Mouse (Mus musculus) CD4-positive helper T cell, adult 2 months (primary cell): Measurements from ENCODE around the gene Cep68.
A peak's percentile ranks its signal among the peaks of the same experiment; 100 is the strongest.
"Not testable (repeated sequence)": the region's sequence is repeated elsewhere in the genome, so short reads cannot be mapped to it uniquely, and the experiment has no call there.

Experiments used
- DNase-seq: peaks from one replicate; pipeline ENCODE4 v3.0.0-alpha.2; 2012; ENCODE audit warnings: low read depth, missing footprints, low spot score

Cep68 gene

DNA sequence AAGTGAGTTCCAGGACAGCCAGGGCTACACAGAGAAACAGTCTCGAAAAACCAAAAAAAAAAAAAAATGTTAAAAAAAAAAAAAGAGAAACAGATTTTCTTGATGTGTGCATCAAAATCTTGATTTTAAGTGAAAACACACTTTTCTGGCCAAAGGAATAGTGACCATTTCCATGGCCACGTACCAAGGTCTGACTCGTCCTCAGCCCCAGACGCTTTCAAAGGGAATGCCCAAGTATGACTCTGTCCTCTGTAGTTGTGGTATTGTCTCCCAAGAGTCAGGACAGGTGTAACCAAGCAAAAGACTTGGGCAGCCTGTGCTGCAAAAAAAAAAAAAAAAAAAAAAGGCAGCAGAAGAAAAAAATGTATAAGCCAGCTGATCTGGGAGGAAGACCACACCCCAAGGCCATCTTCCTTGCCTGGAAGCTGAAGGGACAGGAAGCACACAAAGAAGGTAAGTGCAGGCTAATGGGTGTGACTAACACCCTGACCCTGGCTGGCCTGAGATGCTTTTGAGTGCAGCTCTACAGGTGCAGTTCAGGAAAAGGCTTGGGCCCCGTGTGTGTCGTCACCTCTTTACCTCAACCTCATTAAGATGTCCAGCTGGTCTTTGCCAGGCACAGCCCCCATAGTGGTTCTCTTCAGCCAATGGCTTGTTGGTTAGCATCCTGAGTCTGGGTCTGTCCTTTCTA lies 6.7 kb downstream of the Cep68 start:
- DNase-seq = no peak

GRCm38 (mm10) chr11:20241311-20241710 lies 7.9 kb downstream of the Cep68 start:
- DNase-seq = no peak

GRCm38 (mm10) chr11:20240331-20240730 lies 8.9 kb downstream of the Cep68 start:
- DNase-seq = no peak

DNA sequence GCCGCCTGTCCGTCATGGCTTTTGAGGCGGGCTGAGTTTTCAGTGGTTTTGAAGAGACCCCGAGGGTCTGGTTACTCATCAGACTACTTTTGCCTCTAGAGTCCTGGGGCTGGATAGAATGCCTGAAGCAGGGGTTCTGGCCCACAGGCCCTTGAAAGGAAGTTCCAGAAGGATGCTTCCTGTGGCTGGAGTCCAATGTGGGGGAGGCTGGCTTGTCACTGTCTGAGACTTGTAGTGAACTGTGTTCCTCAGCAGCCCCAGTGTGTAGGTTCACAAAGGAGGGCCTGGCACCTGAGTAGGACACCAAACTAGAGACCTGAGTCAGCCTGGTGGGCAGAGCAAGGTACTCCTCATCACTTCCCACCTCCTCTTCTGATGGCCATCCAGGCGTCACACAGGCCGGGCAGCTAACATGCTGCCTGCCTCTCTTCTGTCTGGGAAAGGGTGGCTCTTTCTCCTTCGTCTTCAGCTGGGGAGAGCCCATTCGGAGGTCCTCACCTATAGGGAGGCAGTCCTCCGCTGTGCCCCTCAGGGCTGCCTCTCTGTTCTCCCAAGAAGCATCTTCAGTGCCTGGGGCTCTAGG lies 9.9 kb downstream of the Cep68 start:
- no peak for DNase-seq

DNA sequence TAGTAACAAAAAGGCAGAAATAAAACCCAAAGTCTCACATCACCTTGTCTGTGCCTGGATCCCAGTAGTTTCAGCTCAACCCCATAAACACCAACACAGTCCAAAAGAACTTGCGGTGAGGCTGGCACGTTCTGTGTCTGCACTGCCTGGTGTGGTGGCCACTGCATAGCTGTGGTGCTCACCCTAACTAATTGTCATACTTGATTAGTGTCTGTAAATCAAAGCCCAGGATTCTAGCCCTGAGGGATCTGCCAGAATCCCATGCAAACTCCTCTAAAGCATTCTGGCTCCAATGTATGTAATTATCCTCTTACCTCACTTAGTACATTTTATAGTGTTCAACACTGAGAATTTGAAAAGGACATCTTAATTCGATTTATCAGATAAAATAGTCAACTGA lies 11.3 kb downstream of the Cep68 start:
- no peak for DNase-seq

DNA sequence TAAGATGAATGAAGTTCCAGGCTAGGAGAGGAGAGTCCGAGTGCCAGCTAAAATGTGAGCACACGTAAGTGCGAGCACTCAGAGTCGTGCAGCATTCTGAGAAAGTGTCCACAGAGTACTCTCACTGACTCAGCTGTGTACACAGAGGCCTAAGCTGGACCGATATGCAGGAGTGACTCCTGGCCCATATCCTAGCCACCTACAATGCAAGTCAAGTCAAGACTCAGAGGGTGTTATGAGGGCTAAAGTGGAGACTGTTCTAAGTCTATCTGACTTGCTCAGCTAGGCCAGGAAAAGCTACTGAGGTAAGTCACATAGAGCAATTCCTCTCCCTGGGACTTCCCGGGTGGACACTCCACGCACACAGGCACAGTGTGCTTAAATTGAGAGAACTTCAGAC lies 12.2 kb downstream of the Cep68 start:
- DNase-seq = no peak

DNA sequence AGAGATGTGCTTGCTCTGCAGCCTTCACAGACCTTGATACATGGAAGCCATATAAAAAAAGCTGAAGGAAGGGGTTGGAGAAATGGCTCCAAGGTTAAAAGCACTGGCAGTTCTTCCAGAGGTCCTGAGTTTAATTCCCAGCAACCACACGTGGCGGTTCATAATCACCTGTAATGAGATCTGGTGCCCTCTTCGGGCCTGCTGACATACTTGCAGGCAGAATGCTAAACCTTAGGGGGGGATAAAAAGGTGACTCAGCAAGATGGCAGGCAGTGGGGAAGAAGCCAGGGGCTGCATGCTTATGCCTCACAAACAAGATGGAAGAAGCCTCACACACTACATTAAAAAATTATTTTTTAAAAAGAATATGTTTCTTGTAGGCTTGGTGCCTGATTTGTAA lies 15.0 kb downstream of the Cep68 start:
- DNase-seq = no peak

DNA sequence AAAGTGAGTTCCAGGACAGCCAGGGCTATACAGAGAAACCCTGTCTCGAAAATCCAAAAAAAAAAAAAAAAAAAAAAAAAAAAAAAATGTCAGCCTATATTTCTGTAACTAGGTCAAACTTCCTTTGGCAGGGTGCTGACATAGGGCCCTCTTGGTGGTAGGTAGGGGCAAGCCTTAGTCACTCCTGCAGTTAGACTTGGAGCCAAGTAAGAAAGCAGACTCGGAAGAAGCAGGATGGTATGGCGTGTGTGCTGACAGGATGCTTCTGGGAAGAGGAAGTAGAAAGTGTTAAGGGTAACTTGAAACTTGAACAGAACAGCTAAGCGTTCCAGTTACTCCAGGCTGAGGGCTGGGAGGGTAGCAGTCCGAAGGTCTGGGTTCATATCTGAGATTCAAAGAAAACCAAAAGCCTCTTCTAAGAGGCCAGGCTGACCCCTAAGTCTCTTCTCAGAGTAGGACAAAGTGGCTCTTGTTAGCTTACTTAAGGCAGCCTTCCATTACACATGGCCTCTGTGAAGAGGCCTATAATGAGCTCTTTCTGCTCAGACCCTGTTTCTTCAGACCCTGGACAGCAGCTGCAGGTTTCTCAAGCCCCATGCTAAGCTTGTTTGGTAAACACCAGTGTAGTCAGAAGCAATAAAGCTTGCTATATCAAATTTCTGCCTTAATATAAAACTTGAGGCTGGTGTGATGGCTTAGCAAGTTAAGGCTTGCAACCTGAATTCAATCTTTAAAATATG lies 17.0 kb downstream of the Cep68 start:
- no peak for DNase-seq

DNA sequence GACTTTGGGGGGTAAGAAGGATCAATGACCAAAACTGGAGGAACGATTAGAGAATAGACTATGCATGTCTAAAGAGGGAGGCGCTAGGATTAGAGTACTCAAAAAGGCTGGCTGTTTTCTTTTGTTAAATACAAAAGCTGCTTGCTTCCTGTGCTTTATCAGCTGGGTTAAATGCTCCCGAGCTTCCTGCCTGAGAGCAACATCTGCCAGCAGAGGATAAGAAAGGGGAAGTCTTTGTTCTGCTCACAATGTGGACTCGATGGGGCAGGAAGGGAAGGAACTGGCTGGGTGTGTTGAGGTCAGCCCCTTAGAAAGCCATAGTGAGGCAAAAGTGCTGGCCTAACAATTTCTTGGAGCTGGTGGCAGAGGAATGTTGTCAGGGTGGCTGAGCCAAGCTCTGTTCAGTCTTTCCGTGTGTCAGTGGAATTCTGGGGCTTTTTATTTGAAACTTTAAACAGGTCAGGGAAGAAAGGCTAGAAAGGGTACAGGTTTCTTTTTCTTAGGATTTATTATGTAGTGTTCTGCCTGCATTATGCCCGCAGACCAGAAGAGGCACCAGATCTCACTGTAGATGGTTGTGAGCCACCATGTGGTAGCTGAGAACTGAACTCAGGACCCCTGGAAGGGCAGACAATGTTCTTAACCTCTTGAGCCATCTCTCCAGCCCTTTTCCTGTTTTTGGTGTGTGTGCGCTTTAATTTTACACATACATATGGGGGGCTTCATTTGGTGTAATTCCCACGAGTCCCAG lies 17.9 kb downstream of the Cep68 start:
- no peak for DNase-seq

DNA sequence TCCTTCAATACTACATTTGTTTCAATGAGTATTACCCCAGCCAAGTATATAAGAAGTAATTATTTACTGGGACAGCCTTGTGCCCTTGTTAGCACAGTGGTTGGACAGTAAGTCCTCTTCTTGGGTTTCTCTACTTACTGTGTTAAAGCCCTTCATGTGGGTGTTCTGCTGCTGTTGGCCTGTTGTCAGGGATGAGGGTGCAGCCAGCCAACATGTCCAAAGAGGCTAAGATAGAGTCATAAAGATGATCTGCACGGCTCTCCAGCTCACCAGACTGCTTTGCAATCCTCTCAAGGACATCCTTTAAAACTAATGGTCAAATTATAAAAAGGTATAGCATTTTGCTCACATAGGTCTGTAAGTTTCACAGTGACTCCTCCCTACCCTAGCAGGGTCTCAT lies 18.9 kb downstream of the Cep68 start:
- no peak for DNase-seq

- DNase-seq = no peak
Observed at GRCm38 (mm10) chr11:20229311-20229710, 19.9 kb downstream of the Cep68 start.

GRCm38 (mm10) chr11:20228666-20229065 lies 20.6 kb downstream of the Cep68 start:
- no peak for DNase-seq

GRCm38 (mm10) chr11:20225938-20226337 lies 23.3 kb downstream of the Cep68 start:
- DNase-seq = no peak

DNA sequence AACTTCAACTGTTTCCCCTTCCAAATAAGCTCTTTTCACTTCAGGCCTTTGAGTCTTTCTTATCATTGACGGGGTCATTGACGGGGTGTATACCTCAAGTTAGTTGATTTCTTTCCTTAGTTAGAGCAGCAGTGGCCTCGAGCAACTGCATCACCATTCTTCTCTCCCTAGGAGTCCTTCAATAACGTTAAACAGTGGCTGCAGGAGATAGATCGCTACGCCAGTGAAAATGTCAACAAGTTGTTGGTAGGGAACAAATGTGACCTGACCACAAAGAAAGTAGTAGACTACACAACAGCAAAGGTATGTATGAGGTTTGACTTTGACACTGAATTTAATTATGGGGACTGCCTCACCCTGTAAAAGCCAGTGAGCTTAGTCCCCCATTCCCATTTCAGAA lies 25.0 kb downstream of the Cep68 start:
- no peak for DNase-seq

GRCm38 (mm10) chr11:20221671-20222070 lies 27.6 kb downstream of the Cep68 start:
- not testable (repeated sequence) for DNase-seq

- DNase-seq = no peak
Observed at GRCm38 (mm10) chr11:20217227-20217626, 32.0 kb downstream of the Cep68 start.

GRCm38 (mm10) chr11:20216415-20216814 lies 32.8 kb downstream of the Cep68 start:
- peak; percentile 32 for DNase-seq

DNA sequence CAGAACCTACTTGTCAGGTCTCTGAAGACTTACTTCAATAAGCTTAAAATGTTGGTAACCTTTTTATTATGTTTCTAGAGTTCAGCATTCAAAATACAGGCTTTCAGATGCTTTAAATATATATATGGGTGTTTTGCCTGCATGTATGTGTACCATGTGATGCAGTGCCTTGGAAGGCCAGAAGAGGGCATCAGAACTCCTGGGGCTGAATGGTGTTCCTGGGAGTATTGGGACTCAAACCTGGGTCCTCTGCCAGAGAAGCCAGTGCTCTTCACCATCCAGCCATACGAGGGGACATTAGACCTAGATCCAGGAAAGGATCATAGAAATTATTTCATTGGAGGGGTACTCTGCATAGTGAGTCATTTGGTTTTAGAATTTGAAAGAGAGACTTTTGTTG lies 34.5 kb downstream of the Cep68 start:
- peak; percentile 32 for DNase-seq

DNA sequence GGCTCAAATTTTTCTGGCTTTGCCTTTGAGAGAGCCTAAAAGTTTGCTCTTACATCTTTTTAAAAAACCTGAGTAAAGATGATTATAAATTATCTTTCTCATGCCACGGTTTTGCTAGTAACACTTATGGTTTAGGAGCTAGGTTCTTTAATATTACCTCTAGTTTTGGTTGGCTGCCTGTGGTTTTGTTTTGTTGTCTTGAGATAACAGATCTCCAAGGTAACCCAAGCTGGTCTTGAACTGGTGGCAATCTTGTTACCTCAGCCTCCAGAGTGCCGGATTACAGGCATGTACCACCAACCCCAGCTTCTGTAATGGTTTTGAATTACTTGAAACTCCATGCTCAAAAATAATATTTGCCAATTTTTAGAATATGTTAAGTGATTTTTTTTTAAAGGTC lies 37.4 kb downstream of the Cep68 start:
- DNase-seq = peak; percentile 52

GRCm38 (mm10) chr11:20207589-20207988 lies 41.6 kb downstream of the Cep68 start:
- DNase-seq = no peak

DNA sequence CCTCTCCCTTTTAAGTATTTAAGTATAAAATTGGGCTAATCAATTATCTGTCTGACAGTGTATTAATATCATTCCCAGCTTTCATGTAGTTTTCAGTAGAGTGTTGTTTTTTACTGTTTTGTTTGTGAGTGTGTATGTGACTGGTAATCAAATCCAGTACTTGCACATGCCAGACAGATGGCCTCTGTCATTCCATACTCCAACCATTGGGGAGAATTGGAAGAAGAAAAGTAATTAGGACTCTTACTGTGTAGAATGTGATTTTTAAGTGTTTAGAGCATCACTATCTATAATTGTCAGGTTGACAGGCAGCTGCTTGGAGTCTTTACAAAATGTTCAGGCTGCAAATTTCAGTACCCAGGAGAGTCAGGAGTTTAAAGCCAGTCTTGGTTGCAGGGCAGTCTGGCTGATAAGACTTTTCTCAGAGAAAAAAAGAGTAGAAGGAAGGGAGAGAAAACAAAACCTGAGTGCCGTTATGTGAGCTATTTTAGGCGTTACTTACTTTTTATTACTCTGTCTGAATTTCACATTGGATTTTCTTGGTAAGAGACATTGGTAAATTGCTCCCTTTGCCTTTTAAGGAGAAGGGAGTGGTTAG lies 42.5 kb downstream of the Cep68 start:
- no peak for DNase-seq

- no peak for DNase-seq
Observed at GRCm38 (mm10) chr11:20205538-20205937, 43.7 kb downstream of the Cep68 start.
